Mouse (Mus musculus) frontal cortex, adult 2 months (tissue): ENCODE data around the gene Prr13. TPM values are rescaled to one million over a fixed set of nuclear protein-coding genes. Genes with fewer than 3 reads are reported as not detected.

Experiments used
- DNase-seq, 2 experiments: peaks; one replicate each; pipeline ENCODE4 v3.0.0; 2022; ENCODE audit warnings: low spot score in 1 of 2; ENCODE audit errors: extremely low spot score in 1 of 2
- polyA plus RNA-seq: library from polyadenylated mRNA; depleted of rRNA; stranded (reverse); fragments of >200 nt; gene quantifications from 2 replicates; pipeline ENCODE4 v1.2.3, GENCODE M21; 2012; rRNA removed

The Prr13 gene
- polyA plus RNA-seq, 1 experiment = 78.3 TPM

- no peak for DNase-seq
Measured at GRCm38 (mm10) chr15:102502254-102502840, 43.5 kb downstream of the Prr13 start.

GRCm38 (mm10) chr15:102503447-102503846, 44.6 kb downstream of the Prr13 start, which contains the start of gene Gm10337:
TSS of gene Gm10337 (plus strand) at chr15:102503722.
- no peak for DNase-seq

- DNase-seq = no peak
Measured at GRCm38 (mm10) chr15:102503924-102504782, 45.3 kb downstream of the Prr13 start.

GRCm38 (mm10) chr15:102505073-102505769, 46.4 kb downstream of the Prr13 start:
- no peak for DNase-seq

GRCm38 (mm10) chr15:102505770-102506463, 47.1 kb downstream of the Prr13 start:
- no peak for DNase-seq

GRCm38 (mm10) chr15:102506464-102506830, 47.6 kb downstream of the Prr13 start:
- DNase-seq = no peak

GRCm38 (mm10) chr15:102506864-102507263, 48.0 kb downstream of the Prr13 start:
- DNase-seq = no peak

GRCm38 (mm10) chr15:102507561-102507960, 48.7 kb downstream of the Prr13 start:
- DNase-seq = no peak

- DNase-seq = no peak
Measured at GRCm38 (mm10) chr15:102508336-102508735, 49.5 kb downstream of the Prr13 start.

- no peak for DNase-seq
Measured at GRCm38 (mm10) chr15:102510110-102510509, 51.3 kb downstream of the Prr13 start.

- peak; percentile 74 to 85 for DNase-seq
Measured at GRCm38 (mm10) chr15:102510590-102511284, 51.9 kb downstream of the Prr13 start.

- DNase-seq = no peak
Measured at GRCm38 (mm10) chr15:102511285-102511833, 52.5 kb downstream of the Prr13 start.

- no peak for DNase-seq
Measured at GRCm38 (mm10) chr15:102512010-102512409, 53.2 kb downstream of the Prr13 start.

Other genes starting within 250 kb of the Prr13 start
- 0.74 and 0.84 TPM in 2 replicates for gene Itgb7, start 227.1 kb upstream of the Prr13 start, polyA plus RNA-seq
- gene Rarg, start 201.5 kb upstream of the Prr13 start, polyA plus RNA-seq = 10.5 and 11.2 TPM in 2 replicates
- gene Gm9918, start 188.5 kb upstream of the Prr13 start, polyA plus RNA-seq = 0.08 and 0.15 TPM in 2 replicates
- gene Mfsd5, start 179.6 kb upstream of the Prr13 start, polyA plus RNA-seq = 46.2 and 48.9 TPM in 2 replicates
- 1.6 TPM in 2 replicates for gene Espl1, start 162.8 kb upstream of the Prr13 start, polyA plus RNA-seq
- 485 and 514 TPM in 2 replicates for gene Pfdn5, start 132.9 kb upstream of the Prr13 start, polyA plus RNA-seq
- 87.9 and 91.1 TPM in 2 replicates for gene Myg1, start 127.3 kb upstream of the Prr13 start, polyA plus RNA-seq
- gene Aaas, start 108.3 kb upstream of the Prr13 start, polyA plus RNA-seq = 18.1 and 18.6 TPM in 2 replicates
- gene Sp7, start 91.8 kb upstream of the Prr13 start, polyA plus RNA-seq = 18.4 and 22.0 TPM in 2 replicates
- 10.3 and 11.4 TPM in 2 replicates for gene Sp1, start 52.9 kb upstream of the Prr13 start, polyA plus RNA-seq
- gene Amhr2, start 13.7 kb upstream of the Prr13 start, polyA plus RNA-seq = 1.3 and 1.6 TPM in 2 replicates
- 538 and 576 TPM in 2 replicates for gene Pcbp2, start 11.5 kb downstream of the Prr13 start, polyA plus RNA-seq
- gene Gm10337, start 44.7 kb downstream of the Prr13 start, polyA plus RNA-seq = not detected in 2 replicates
- 83.9 and 90.8 TPM in 2 replicates for gene Map3k12, start 58.0 kb downstream of the Prr13 start, polyA plus RNA-seq
- 72.8 and 80.1 TPM in 2 replicates for gene Tarbp2, start 59.2 kb downstream of the Prr13 start, polyA plus RNA-seq
- gene Npff, start 65.9 kb downstream of the Prr13 start, polyA plus RNA-seq = 5.2 and 6.7 TPM in 2 replicates
- gene Gm28047, start 166.0 kb downstream of the Prr13 start, polyA plus RNA-seq = 0.08 TPM in 1 of 2 replicates, not detected in the other
- 44.1 and 45.1 TPM in 2 replicates for gene Atf7, start 166.4 kb downstream of the Prr13 start, polyA plus RNA-seq
- gene Atp5g2, start 213.3 kb downstream of the Prr13 start, polyA plus RNA-seq = 322 and 324 TPM in 2 replicates